Mouse (Mus musculus) lung, embryonic 14.5 days (tissue): ENCODE measurements at regions not wholly inside any gene's neighbourhood (a gene's known extent, or its start where the extent isn't known, plus 50 kb on each side); places are given as distances from the start of the nearest gene placed in this dataset.

Experiments used
- ATAC-seq: fragments of 200-750 bp; cut with Nextera tagmentation; 2 replicates; pipeline ENCODE4 v1.8.0; 2017; ENCODE audit warnings: mild to moderate bottlenecking, moderate TSS enrichment, moderate library complexity; ENCODE audit not compliant: insufficient read depth
- DNase-seq: peaks from one replicate; pipeline ENCODE4 v3.0.0-alpha.2; 2015
- H3K27ac ChIP-seq: fragments of 300-500 bp; sonication (generic); 2 replicates; pipeline ENCODE4 v1.5.1; 2014; ENCODE audit warnings: low read depth, mild to moderate bottlenecking, moderate library complexity
- H3K27me3 ChIP-seq: fragments of 300-500 bp; sonication (generic); 2 replicates; pipeline ENCODE4 v1.6.1; 2014; ENCODE audit warnings: low read length, control low read depth; ENCODE audit not compliant: insufficient read depth
- H3K36me3 ChIP-seq: fragments of 300-500 bp; sonication (generic); 2 replicates; pipeline ENCODE4 v1.6.1; 2014; ENCODE audit warnings: control low read depth; ENCODE audit not compliant: insufficient read depth
- H3K4me1 ChIP-seq: fragments of 300-500 bp; sonication (generic); 2 replicates; pipeline ENCODE4 v1.6.1; 2014; ENCODE audit warnings: antibody characterized with exemption, control low read depth; ENCODE audit not compliant: insufficient read depth
- H3K4me2 ChIP-seq: fragments of 300-500 bp; sonication (generic); 2 replicates; pipeline ENCODE4 v1.6.1; 2014; ENCODE audit warnings: mild to moderate bottlenecking
- H3K4me3 ChIP-seq: fragments of 300-500 bp; sonication (generic); 2 replicates; pipeline ENCODE4 v1.5.1; 2014; ENCODE audit warnings: low read depth, low read length
- H3K9ac ChIP-seq: fragments of 300-500 bp; sonication (generic); 2 replicates; pipeline ENCODE4 v1.6.1; 2014
- H3K9me3 ChIP-seq: fragments of 300-500 bp; sonication (generic); 2 replicates; pipeline ENCODE4 v1.6.1; 2016; ENCODE audit warnings: low read depth, low read length, control low read depth
- CTCF ChIP-seq: IDR thresholded peaks from 2 replicates; pipeline ENCODE4 v1.5.1; 2016; ENCODE audit warnings: antibody characterized with exemption, low read depth
- WGBS: fragments of 180-500 bp; shearing (Covaris S2); extraction: QIAGEN DNeasy Blood & Tissue Kit; methylation state at CpG from one replicate; pipeline ENCODE4 v1.1.7; 2014; 5-methylcytosine and 5-hydroxymethylcytosine counted together

GRCm38 (mm10) chr12:12176331-12177263, 85.3 kb upstream of the Fam49a start:
- H3K36me3 ChIP-seq, result no peaks in the 10 kb centered on the region
- 7% methylated on average over 13 of the region's 13 CpGs for WGBS
- H3K4me1 ChIP-seq, result peaks cover 5% of the 10 kb centered on the region
- peak overlapping the region; percentile 57 for H3K4me2 ChIP-seq
- peak; percentile 87 for ATAC-seq
- peak; percentile 97 for TF ChIP-seq CTCF
- no peaks in the 10 kb centered on the region for H3K9me3 ChIP-seq
- H3K9ac ChIP-seq, result peak overlapping the region; percentile 17
- H3K4me3 ChIP-seq, result 0 out of 2 replicates have a peak overlapping the region, but pooled peaks have one; percentile 5
- DNase-seq, result peak; percentile 95
- no peak overlapping the region for H3K27ac ChIP-seq
- H3K27me3 ChIP-seq, result no peaks in the 10 kb centered on the region

- Histone ChIP-seq H3K27ac (no peak overlapping the region), H3K9me3 (no peaks in the 10 kb centered on the region), H3K27me3 (no peaks in the 10 kb centered on the region), H3K36me3 (no peaks in the 10 kb centered on the region), H3K9ac (no peak overlapping the region), H3K4me1 (peaks cover 5% of the 10 kb centered on the region), H3K4me2 (no peak overlapping the region), H3K4me3 (no peak overlapping the region)
- DNase-seq (no peak), ATAC-seq (no peak)
- WGBS, result 76% methylated on average over 6 of the region's 6 CpGs
- no peak for TF ChIP-seq CTCF
Observed at GRCm38 (mm10) chr12:12177264-12178043, 84.5 kb upstream of the Fam49a start.

GRCm38 (mm10) chr12:12178391-12178790, 83.5 kb upstream of the Fam49a start:
- no peak overlapping the region for H3K27ac ChIP-seq
- H3K36me3 ChIP-seq, result no peaks in the 10 kb centered on the region
- no peaks in the 10 kb centered on the region for H3K9me3 ChIP-seq
- H3K9ac ChIP-seq, result no peak overlapping the region
- peaks cover 5% of the 10 kb centered on the region for H3K4me1 ChIP-seq
- no peaks in the 10 kb centered on the region for H3K27me3 ChIP-seq
- ATAC-seq (no peak), DNase-seq (no peak)
- H3K4me2 ChIP-seq, result no peak overlapping the region
- no peak for TF ChIP-seq CTCF
- WGBS, result 24% methylated on average over 2 of the region's 2 CpGs
- no peak overlapping the region for H3K4me3 ChIP-seq

GRCm38 (mm10) chr12:12179292-12179865, 82.6 kb upstream of the Fam49a start:
- peaks cover 5% of the 10 kb centered on the region for H3K4me1 ChIP-seq
- 59% methylated on average over 10 of the region's 10 CpGs for WGBS
- no peak overlapping the region for H3K4me2 ChIP-seq
- ATAC-seq (no peak), DNase-seq (no peak)
- no peak overlapping the region for H3K27ac ChIP-seq
- H3K9ac ChIP-seq, result no peak overlapping the region
- H3K27me3 ChIP-seq, result no peaks in the 10 kb centered on the region
- no peak for TF ChIP-seq CTCF
- H3K36me3 ChIP-seq, result no peaks in the 10 kb centered on the region
- no peak overlapping the region for H3K4me3 ChIP-seq
- no peaks in the 10 kb centered on the region for H3K9me3 ChIP-seq

- Histone ChIP-seq H3K4me3 (no peak overlapping the region), H3K9ac (no peak overlapping the region)
Observed at GRCm38 (mm10) chr12:12180986-12181385, 81.0 kb upstream of the Fam49a start.

GRCm38 (mm10) chr12:12181686-12182085, 80.3 kb upstream of the Fam49a start:
- H3K9me3 ChIP-seq, result no peaks in the 10 kb centered on the region
- DNase-seq, result no peak
- H3K4me1 ChIP-seq, result peaks cover 4% of the 10 kb centered on the region
- no peak overlapping the region for H3K27ac ChIP-seq
- H3K27me3 ChIP-seq, result no peaks in the 10 kb centered on the region
- TF ChIP-seq CTCF, result no peak
- no peak overlapping the region for H3K4me3 ChIP-seq
- no peak for ATAC-seq
- no peak overlapping the region for H3K9ac ChIP-seq
- H3K36me3 ChIP-seq, result no peaks in the 10 kb centered on the region
- no peak overlapping the region for H3K4me2 ChIP-seq
- WGBS, result 81% methylated on average over 4 of the region's 4 CpGs

More at GRCm38 (mm10) chr12:12180986-12181385, 81.0 kb upstream of the Fam49a start:
- H3K4me2 ChIP-seq, result no peak overlapping the region
- 66% methylated on average over 1 of the region's 1 CpGs for WGBS
- H3K36me3 ChIP-seq, result no peaks in the 10 kb centered on the region
- ATAC-seq (no peak), DNase-seq (no peak)
- TF ChIP-seq CTCF, result no peak
- H3K9me3 ChIP-seq, result no peaks in the 10 kb centered on the region
- peaks cover 5% of the 10 kb centered on the region for H3K4me1 ChIP-seq
- no peak overlapping the region for H3K27ac ChIP-seq
- H3K27me3 ChIP-seq, result no peaks in the 10 kb centered on the region
